Mouse (Mus musculus) limb, embryonic 11.5 days (tissue): ENCODE data around the gene Trio. TPM values are rescaled to one million over a fixed set of nuclear protein-coding genes. Genes with fewer than 3 reads are reported as not detected.

Experiments
- ATAC-seq: fragments of 200-750 bp; cut with Nextera tagmentation; 2 replicates; pipeline ENCODE4 v1.8.0; 2017; ENCODE audit warnings: low read depth; ENCODE audit not compliant: insufficient number of reproducible peaks, low FRiP score, low TSS enrichment
- DNase-seq: peaks from one replicate; pipeline ENCODE4 v3.0.0-alpha.2; 2015; ENCODE audit warnings: low spot score
- H3K27ac ChIP-seq: fragments of 300-500 bp; sonication (generic); replicated peaks from 2 replicates; pipeline ENCODE4 v1.5.1; 2014; ENCODE audit warnings: low read depth, mild to moderate bottlenecking, low read length
- H3K27me3 ChIP-seq: fragments of 300-500 bp; sonication (generic); 2 replicates; pipeline ENCODE4 v1.6.1; 2014; ENCODE audit warnings: mild to moderate bottlenecking, low read length, mixed read lengths; ENCODE audit not compliant: control insufficient read depth, insufficient read depth
- H3K36me3 ChIP-seq: fragments of 300-500 bp; sonication (generic); 2 replicates; pipeline ENCODE4 v1.6.1; 2014; ENCODE audit warnings: mild to moderate bottlenecking, low read length, moderate library complexity, mixed read lengths; ENCODE audit not compliant: control insufficient read depth, insufficient read depth
- H3K4me1 ChIP-seq: fragments of 300-500 bp; sonication (generic); 2 replicates; pipeline ENCODE4 v1.6.1; 2014; ENCODE audit warnings: low read length, mixed read lengths; ENCODE audit not compliant: control insufficient read depth, insufficient read depth
- H3K4me2 ChIP-seq: fragments of 300-500 bp; sonication (generic); 2 replicates; pipeline ENCODE4 v1.6.1; 2014; ENCODE audit warnings: low read depth, mild to moderate bottlenecking, moderate library complexity; ENCODE audit not compliant: severe bottlenecking
- H3K4me3 ChIP-seq: fragments of 300-500 bp; sonication (generic); 2 replicates; pipeline ENCODE4 v1.5.1; 2014; ENCODE audit warnings: low read depth, low read length
- H3K9ac ChIP-seq: fragments of 300-500 bp; sonication (generic); 2 replicates; pipeline ENCODE4 v1.6.1; 2014; ENCODE audit warnings: mild to moderate bottlenecking, low read length
- H3K9me3 ChIP-seq: fragments of 300-500 bp; sonication (generic); 2 replicates; pipeline ENCODE4 v1.6.1; 2016; ENCODE audit warnings: low read length; ENCODE audit not compliant: control insufficient read depth
- WGBS: fragments of 180-500 bp; shearing (Covaris S2); extraction: QIAGEN DNeasy Blood & Tissue Kit; methylation state at CpG from one replicate; pipeline ENCODE4 v1.1.7; 2014; 5-methylcytosine and 5-hydroxymethylcytosine counted together
- polyA plus RNA-seq: library from polyadenylated mRNA; unstranded; fragments of >200 nt; fragmentation: Nextera tagmentation; extraction: Ambion mirVana; gene quantifications from 2 replicates; pipeline ENCODE4 v1.2.1, GENCODE M21; 2014

Gene Trio
- polyA plus RNA-seq, 1 experiment from 2014 or later, result 64.8 TPM

- no peaks in the 10 kb centered on the region for H3K27me3 ChIP-seq
- 68% methylated on average over 18 of the region's 18 CpGs for WGBS
- no peak overlapping the region for H3K4me2 ChIP-seq
- H3K4me1 ChIP-seq, result peaks cover 14% of the 10 kb centered on the region
- no peak overlapping the region for H3K9ac ChIP-seq
- no peaks in the 10 kb centered on the region for H3K9me3 ChIP-seq
- H3K27ac ChIP-seq, result no peak overlapping the region
- H3K4me3 ChIP-seq, result no peak overlapping the region
- ATAC-seq, result 0 out of 2 replicates have a peak, but pooled peaks have one; percentile 21
- no peak for DNase-seq
- H3K36me3 ChIP-seq, result no peaks in the 10 kb centered on the region
Measured at GRCm38 (mm10) chr15:27943486-27944195, 82.0 kb downstream of the Trio start.

GRCm38 (mm10) chr15:27942148-27942847 lies 83.3 kb downstream of the Trio start:
- ATAC-seq (no peak), DNase-seq (no peak)
- Histone ChIP-seq H3K4me2 (no peak overlapping the region), H3K27me3 (no peaks in the 10 kb centered on the region), H3K9ac (no peak overlapping the region), H3K4me1 (peaks cover 24% of the 10 kb centered on the region), H3K4me3 (no peak overlapping the region), H3K9me3 (no peaks in the 10 kb centered on the region), H3K27ac (no peak overlapping the region), H3K36me3 (no peaks in the 10 kb centered on the region)
- WGBS, result 87% methylated on average over 11 of the region's 11 CpGs

GRCm38 (mm10) chr15:27941441-27941840 lies 84.2 kb downstream of the Trio start:
- WGBS, result 82% methylated on average over 8 of the region's 8 CpGs
- Histone ChIP-seq H3K9me3 (no peaks in the 10 kb centered on the region), H3K27me3 (no peaks in the 10 kb centered on the region), H3K36me3 (no peaks in the 10 kb centered on the region), H3K9ac (no peak overlapping the region), H3K4me1 (peaks cover 30% of the 10 kb centered on the region), H3K4me3 (no peak overlapping the region), H3K27ac (no peak overlapping the region), H3K4me2 (no peak overlapping the region)
- DNase-seq (no peak), ATAC-seq (no peak)

GRCm38 (mm10) chr15:27941020-27941419 lies 84.6 kb downstream of the Trio start:
- no peaks in the 10 kb centered on the region for H3K36me3 ChIP-seq
- no peak overlapping the region for H3K9ac ChIP-seq
- ATAC-seq (no peak), DNase-seq (no peak)
- WGBS, result 57% methylated on average over 8 of the region's 8 CpGs
- no peak overlapping the region for H3K27ac ChIP-seq
- H3K4me2 ChIP-seq, result no peak overlapping the region
- H3K4me3 ChIP-seq, result no peak overlapping the region
- H3K9me3 ChIP-seq, result no peaks in the 10 kb centered on the region
- peaks cover 33% of the 10 kb centered on the region for H3K4me1 ChIP-seq
- no peaks in the 10 kb centered on the region for H3K27me3 ChIP-seq

- Histone ChIP-seq H3K27me3 (no peaks in the 10 kb centered on the region), H3K4me1 (peaks cover 39% of the 10 kb centered on the region), H3K9me3 (no peaks in the 10 kb centered on the region), H3K4me3 (no peak overlapping the region), H3K27ac (no peak overlapping the region), H3K36me3 (no peaks in the 10 kb centered on the region), H3K9ac (no peak overlapping the region), H3K4me2 (no peak overlapping the region)
- no peak for DNase-seq
- 82% methylated on average over 4 of the region's 4 CpGs for WGBS
- no peak for ATAC-seq
Measured at GRCm38 (mm10) chr15:27940032-27940431, 85.6 kb downstream of the Trio start.

GRCm38 (mm10) chr15:27938886-27939285 lies 86.8 kb downstream of the Trio start:
- Histone ChIP-seq H3K4me3 (no peak overlapping the region), H3K36me3 (no peaks in the 10 kb centered on the region), H3K4me2 (no peak overlapping the region), H3K9ac (no peak overlapping the region), H3K9me3 (no peaks in the 10 kb centered on the region), H3K27me3 (no peaks in the 10 kb centered on the region), H3K27ac (no peak overlapping the region), H3K4me1 (peaks cover 34% of the 10 kb centered on the region)
- no peak for ATAC-seq
- WGBS, result 64% methylated on average over 6 of the region's 6 CpGs
- DNase-seq, result no peak

GRCm38 (mm10) chr15:27937861-27938833 lies 87.5 kb downstream of the Trio start:
- ATAC-seq, result no peak
- Histone ChIP-seq H3K27ac (no peak overlapping the region), H3K4me3 (no peak overlapping the region), H3K27me3 (no peaks in the 10 kb centered on the region), H3K4me2 (peak overlapping the region; percentile 39), H3K4me1 (peaks cover 29% of the 10 kb centered on the region), H3K9me3 (no peaks in the 10 kb centered on the region), H3K9ac (peak overlapping the region; percentile 23; the same call in 1 of the 2 replicates), H3K36me3 (no peaks in the 10 kb centered on the region)
- WGBS, result 32% methylated on average over 24 of the region's 24 CpGs
- no peak for DNase-seq
